Mouse (Mus musculus): ENCODE results near the gene Otogl.
A peak's percentile ranks its signal among the peaks of the same experiment; 100 is the strongest.

The Otogl gene

DNA sequence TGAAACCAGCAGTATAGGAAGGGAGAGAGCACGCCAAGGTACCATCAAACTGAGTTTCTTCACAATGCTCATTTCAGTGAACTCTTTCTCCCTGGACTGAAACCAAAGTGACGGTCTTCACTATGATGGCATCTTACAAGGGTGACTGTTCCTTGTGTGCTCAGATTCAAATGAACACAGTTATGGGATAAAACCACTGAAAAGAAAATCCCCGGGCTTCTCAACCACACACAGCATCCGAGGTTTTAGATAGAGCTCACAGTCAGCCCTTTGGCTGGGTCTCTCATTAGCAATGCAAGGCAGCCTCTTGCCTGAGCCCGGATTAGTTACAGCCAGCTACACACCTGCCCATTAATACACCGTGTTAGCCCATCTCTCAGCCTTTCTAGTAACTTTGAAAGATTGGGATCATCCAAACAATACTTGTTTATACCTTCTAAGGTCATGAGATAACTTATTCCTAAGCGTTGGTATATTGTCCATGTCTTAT is at the start of gene Otogl:
Gene Otogl (minus strand): TSS at position 51 of the 490 bp plus-strand sequence.
- DNase-seq (ENCODE audit: low spot score in 2 of 2), result no peak

DNA sequence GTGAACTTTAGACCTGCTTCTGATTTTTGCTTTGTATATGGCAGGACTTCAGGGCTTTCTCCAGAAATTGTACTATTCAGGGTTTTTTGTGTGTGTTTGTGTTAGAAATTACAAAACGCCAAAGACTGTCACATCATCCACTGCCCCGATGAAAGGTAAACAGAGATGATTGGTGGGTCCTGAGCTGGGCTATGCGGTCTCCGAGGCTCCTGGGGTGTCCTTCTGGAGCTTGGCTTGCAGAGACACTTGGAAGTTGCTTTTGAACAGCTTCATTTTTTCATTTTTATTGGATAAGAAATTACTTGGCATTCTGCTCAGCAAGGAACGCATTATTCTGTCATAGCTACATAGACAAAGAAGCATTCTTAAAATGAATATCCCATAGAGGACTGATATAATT is 44.7 kb upstream of the Otogl start:
- no peak for DNase-seq (ENCODE audit: low spot score in 2 of 2)

DNA sequence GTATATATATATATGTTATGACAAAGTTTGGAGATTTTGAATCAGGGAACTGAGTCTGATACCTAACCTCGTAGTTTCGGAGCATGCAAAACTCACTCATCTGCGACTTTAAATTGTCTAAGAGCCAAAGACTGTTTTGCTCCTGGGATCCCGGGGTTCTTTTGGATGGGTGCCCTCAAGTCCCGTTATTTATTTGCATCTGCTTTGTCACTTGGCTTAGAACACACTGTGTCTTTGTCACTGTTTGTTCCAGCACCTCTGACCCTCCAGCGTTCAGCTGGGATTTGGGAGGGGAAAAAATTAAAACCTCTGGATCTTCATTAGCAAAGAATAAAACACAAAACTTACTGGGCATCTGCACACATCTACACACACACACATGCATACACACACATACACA is 42.5 kb upstream of the Otogl start:
- no peak for DNase-seq (ENCODE audit: low spot score in 2 of 2)

DNA sequence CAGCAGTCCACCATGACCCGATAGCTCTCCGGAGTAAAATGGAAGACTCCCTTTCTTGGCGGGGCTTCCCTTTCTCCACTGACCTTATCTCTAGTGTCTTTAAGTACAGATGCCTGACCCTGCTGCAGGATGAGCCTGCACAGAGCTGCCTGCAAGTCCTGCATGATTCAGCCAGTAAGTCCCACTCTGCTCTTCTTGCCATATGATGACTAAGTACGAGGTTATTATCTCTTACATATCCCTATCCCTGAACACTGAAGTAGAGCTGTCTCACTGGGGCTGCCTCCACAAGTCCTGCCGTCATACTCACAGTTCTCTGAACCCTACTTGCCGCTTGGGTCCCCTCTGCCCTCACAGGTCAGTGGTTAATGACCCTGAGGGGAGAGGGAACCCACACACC is 39.7 kb upstream of the Otogl start:
- DNase-seq (ENCODE audit: low spot score in 2 of 2), result no peak

DNA sequence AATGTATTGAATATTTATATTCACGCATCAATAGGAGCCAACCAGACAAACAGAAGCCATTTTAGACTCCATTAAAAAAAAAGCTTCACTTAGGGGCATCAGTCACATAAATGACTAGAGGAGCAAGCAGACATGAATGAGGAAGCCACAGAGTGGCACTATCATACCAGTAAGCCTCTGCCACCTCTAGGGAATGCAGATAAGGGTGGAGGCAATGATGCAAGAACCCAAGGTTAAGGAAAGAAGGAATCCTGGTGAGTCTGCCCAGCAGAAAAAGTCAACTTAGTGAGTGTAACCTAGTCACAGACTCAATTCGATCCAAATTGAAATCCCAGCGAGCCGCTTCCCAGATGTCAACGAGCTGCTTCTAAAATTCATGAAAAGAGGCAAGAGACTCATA is 38.0 kb upstream of the Otogl start:
- no peak for DNase-seq (ENCODE audit: low spot score in 2 of 2)

DNA sequence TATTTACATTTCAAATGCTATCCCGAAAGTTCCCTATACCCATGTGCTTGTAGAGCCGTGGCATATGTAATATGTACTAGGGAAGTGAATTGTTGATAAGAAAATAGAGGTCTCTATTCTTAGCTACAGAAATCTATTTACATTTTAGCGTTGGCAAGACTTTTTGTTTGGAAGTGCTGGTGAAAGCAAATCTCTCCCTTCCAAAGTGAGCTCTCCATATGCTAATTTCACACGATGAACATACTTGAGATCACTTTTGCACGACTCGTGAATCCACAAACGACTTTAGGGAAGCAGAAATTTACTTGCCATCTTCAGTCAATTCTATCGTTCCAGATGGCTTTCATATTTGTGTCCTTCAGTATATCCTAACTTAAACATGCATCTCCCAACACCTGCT is 36.7 kb upstream of the Otogl start:
- no peak for DNase-seq (ENCODE audit: low spot score in 2 of 2)

DNA sequence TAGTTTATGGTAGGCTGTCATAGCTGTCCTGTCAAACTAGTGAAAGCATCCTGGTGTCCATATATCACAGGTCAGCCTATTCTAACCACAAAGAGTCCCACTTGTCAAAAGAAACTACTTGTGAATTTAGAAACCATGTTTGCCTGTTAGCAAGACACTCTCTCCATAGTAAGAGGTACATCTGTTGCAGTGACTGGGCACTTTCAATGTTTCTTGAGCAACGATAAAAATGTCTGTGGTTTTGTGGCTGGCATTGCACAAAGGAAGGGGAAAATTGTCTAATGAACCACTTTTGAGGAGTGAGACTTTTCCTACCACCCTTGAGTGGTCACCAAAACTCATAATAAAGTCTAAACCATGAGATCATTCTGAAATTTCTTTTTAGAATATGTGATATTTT is 36.1 kb upstream of the Otogl start:
- no peak for DNase-seq (ENCODE audit: low spot score in 2 of 2)

DNA sequence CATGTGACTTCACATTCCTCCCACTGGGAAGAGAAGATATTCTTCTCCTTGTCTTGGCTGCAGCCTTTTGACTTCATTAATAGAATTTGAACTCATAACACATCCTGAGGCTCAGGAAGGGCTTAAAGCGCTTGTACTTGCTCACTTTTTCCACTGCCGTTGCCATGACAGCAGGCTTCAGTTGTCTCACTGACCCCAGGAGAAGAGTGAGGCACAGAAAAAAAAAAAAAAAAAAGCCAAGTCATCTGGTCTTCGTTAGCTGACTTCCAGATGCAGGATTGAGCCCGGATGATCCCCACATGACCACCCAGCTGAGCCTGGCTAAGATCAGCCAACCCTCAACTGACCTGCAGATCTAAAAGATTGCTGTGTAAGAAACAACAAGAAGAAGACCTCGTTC is 34.4 kb upstream of the Otogl start:
- DNase-seq (ENCODE audit: low spot score in 2 of 2), result no peak

DNA sequence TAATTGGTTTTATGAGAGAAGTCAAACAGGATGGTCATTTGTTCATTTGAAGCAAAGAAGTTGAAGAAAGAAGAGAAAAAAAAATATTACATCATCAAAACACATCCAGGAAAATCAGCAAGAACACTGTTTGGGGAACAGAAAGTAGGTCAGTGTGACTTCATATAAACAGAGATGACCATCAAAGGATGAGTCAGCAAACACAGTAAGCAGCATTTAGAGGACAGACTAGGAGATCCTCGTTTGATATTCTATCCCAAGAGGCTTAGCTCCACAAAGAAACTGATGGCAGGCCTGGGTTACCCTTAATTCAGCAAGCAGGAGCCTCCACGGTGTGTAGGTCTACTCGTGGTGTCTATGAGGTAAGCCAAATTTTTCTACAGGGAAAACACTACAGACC is 31.9 kb upstream of the Otogl start:
- no peak for DNase-seq (ENCODE audit: low spot score in 2 of 2)

DNA sequence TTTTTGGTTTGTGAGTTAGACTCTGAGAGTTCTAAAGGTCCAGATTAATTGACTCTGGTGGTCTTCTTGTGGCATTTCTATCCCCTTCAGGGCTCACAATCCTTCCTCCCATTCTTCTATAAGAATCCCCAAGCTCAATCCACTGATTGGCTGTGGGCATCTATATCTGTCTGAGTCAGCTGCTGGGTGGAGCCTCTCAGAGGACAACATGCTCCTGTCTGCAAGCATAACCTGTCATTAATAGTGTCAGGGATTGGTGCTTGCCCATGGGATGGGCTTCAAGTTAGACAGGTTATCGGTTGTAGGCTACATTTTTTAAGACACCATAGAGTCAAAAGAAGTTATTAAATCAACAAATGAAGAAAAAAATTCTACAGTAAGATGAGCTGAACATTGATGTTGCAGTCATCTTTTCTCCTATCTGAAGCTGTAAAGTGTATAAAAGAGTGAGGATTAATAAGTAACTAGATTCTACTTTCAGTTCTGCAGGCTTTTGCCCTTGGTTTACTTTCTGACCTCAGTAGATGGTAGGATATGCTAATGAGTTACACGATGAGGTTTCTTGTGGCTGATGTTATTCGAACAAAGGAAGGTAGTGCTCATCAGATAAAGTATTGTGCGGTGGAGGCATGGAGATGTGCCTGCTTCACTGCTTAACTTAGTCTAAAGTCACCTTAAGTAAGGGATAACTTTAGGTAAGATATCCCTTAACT is 29.4 kb upstream of the Otogl start:
- DNase-seq (ENCODE audit: low spot score in 2 of 2), result no peak

DNA sequence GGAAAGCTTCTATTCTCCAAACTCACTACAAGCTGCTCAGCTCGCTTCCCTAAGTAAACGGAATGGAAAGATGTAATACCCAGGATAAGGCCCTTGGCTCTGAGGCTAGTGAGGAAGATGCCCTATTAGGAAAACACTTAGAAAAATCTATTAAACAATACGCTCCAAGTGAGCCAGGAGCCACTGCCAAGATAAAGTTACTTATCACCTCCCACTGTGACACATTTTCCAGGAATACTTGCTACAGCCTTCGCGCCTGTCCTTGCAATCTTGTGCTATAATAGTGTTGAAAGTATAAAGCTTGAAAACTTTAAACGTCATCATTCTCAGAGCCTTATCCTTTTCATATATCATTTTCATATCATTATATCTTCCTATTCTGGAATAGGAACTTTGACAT is 28.4 kb upstream of the Otogl start:
- no peak for DNase-seq (ENCODE audit: low spot score in 2 of 2)

DNA sequence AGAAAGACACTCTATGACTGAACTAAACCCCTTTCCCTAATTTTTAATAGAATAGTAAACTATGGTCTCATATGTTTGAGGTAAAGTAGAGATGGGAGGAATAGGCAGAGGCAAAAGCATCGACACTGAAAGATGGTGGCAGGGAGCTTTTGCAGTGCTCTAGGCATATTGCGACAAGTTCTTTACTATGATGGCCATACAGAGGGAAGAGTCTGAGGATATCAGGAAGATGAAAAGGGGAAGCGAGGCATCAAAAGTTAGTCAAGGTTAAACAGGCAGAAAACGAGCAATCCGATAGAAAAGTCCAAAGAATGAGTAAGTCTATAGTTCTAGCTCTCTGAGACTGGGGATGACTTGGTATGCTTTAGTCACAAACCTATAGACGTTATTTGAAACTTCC is 27.9 kb upstream of the Otogl start:
- no peak for DNase-seq (ENCODE audit: low spot score in 2 of 2)

DNA sequence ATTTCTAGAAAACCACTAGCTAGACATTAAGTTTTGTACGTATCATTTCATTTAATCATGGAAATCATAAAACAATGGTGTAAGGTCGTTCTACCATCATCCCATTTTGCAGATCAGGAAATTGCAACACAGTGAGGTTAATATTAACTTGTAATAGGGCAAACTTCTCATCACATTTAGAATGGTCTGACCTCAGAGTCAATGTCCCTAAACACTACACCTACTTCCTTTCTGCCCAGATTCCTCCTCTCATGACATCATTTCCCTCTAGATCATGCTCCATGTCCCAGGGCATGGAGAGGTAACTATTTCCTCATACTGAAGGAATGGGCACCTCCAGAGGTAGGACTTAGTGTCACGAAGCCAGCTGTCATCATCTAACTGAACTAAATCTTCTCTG is 22.1 kb upstream of the Otogl start:
- DNase-seq (ENCODE audit: low spot score in 2 of 2), result no peak

DNA sequence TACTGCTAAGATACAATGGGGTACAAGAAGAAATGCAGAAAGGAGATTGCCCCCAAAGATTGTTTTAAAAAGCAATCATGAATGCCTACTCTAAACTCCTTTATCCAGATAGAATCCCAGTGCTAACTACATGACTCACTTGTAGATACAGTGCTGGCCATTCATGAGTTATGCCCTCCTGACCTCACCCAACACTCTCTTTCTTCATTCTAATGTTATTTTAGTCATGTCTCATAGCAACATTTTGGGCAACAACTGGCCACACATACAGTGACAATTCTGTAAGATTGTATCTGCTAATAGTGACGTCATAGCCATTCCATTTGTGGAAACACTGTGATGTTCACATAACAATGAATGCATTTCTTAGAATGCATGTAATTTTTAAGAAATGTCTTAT is 21.6 kb upstream of the Otogl start:
- DNase-seq (ENCODE audit: low spot score in 2 of 2), result no peak

DNA sequence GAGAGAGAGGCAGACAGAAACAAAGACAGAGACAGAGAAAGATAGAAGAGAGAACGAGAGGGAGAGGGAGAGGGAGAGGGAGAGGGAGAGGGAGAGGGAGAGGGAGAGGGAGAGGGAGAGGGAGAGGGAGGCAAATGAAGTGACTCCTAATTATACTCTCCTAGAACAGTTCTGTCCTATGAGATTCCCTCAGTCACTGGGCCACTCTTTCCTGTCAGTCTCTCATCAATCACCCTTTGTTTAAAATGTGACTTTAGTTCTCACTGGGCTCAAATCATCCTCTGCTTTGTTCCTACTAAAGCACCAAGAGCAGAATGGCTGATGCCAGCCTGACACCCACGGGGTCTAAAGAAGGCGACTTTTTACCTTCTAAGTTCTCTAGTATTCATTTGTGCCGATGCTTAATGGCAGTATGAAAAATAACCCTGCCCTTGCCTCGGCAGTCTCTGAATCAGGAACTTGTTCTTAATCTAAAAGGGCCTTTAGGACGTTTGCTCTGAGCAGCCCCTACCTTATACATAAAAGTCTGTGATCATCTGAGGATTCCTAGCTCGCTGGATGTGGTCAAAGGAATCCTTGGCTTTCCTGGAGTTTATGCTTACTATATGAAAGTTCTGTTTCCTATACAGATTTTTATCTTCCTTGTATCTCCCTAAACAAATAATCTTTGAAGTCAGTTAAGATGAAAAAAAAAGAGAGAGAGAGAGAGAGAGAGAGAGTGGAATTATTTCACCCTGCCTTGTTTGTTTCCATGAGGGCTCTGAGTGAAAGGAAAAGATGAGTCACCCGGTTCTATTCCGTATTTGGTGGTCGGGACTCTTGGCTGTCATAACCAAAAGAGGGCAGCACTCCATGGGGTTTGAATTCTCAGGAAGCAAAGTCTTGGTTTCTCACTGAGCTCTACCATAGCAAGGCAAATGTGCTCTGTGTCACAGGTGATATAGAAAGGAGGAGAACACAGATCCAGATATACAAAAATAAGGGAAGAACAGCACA is 20.2 kb upstream of the Otogl start:
- DNase-seq (ENCODE audit: low spot score in 2 of 2), result peak in 1 of 2 experiments; percentile 19

DNA sequence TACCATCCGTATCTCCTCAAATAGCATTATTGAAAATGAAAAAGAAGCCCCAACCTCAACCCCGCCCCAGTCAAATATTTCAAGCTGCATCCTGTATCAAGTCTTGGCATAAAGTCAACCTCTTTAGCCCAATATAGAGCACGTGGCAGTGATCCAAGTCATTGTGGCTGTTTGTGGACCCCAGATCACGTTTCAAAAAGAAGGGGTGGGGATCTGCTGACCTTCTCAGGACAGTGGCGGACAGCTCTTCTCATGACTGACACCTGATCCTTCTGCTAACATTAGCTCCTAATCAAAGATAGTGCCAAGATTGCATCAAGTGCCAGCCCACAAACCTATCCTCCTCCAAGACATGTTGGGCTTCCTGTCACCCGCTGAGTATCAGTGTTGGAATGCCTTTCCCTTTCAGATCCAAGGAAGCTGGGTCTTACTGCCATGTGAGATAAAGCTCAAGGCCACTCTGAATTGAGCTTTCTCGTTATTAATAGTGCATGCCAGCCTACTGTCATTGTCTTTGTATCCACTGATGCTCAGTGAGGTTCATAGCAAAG is 18.6 kb upstream of the Otogl start:
- no peak for DNase-seq (ENCODE audit: low spot score in 2 of 2)

DNA sequence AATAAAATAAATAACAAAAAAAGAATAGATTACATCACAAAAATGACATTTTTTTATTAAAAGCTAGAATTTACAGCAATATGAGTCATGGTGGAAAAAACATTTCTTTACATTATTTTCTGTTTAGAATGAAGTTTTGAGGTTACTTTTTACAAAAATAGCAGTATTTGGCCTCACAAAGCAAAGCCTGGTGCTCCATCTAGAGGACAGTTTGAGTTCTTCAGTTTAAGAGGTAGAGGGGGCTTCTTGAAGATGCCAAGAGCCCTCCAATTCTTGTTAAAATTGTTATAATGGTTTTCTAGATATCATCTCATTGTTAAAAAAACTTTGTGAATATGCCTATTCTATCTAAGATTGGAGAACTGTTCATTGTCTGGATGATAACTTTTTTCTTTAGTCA is 13.4 kb upstream of the Otogl start:
- peak in 1 of 2 experiments; percentile 17 for DNase-seq (ENCODE audit: low spot score in 2 of 2)

DNA sequence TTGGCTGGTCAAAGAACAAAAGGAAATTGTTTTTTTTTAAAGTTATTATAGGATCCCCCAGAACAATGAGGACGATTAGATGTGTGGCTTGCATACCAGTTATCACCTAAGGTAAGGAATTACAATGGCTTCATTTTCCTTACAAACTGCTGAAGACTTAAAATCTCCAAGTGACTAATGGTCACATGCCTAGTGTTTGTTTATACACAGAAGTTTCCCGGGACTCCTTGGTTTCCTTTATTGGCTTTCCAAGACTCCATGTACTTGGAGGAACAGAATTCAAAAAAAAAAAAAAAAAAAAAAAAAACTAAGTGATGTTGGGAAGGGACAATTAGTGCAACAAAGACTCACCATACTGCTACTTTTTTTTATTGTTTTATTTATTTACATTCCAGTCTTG is 11.9 kb upstream of the Otogl start:
- no peak for DNase-seq (ENCODE audit: low spot score in 2 of 2)

DNA sequence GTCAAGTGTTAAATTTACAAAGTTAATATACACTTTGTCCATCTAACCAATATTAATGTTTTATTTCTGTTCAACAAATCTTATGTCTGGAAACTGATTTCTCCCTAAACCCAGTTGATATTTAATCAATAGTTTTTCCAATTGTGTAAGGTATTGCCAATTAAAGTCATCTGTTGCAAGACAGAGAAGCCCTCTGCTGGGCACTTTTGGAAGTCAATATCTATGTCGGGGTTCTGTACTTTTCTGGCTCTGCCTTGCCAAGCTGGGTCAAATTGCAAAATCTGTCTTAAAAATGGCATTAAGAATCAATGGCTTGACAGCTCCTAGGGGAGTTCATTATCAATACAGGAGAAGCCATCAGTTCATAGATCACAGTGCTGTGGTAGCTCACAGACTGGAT is 10.8 kb upstream of the Otogl start:
- peak in 1 of 2 experiments; percentile 9 for DNase-seq (ENCODE audit: low spot score in 2 of 2)

DNA sequence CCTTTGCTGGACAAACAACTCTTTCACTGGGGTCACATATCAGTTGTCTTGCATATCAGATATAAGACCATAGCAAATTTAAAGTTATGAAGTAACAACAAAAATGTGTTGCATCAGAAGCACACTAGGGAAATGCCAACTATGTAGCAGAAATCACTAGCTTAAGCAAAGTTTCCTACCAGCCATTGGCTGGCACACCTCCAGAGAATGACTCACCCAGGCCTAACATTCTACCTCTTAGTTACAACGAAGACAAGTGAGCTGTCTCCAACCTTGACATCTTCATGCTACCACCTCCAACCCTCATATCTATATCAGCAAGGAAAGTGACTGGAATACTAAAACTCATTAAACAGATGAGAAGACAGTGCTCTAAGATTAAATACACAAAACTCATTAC is 9.6 kb upstream of the Otogl start:
- DNase-seq (ENCODE audit: low spot score in 2 of 2), result no peak

DNA sequence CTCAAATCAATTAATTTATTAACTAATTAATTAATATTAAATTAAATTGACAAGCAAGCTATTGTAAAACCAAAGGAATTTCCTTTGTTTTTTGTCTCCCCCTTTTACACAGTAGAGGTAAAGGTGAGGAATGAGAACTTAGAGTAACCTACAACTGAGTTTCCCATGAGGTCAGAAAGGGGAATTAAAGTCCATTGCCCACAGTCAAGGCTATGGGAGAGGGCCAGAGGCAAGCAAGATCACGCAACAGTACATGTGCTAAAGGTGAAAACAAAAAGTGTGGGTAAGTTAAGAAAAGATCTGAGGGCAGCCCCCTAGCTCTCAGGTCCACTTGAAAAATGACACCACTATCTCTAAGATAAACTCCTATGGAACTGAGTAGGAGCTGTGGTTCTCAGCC is 9.2 kb upstream of the Otogl start:
- no peak for DNase-seq (ENCODE audit: low spot score in 2 of 2)

DNA sequence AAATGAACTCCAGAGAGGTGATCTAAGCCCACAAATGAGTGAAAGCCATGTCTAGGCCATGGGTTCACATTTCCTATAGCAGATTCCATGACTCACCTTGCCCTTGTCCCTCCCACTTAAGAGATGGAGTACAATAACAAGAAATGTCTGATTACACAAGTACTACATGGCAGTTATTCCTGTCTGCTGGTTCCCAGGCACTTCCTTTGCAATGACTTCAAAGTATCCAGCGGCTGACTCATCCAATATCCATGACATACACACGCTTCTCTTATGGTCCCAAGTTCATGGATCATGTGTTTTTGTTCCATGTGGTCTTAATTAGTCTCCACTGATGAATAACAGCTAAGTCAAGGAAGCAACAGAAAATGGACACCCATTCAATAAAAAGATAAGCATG is 1.1 kb upstream of the Otogl start:
- no peak for DNase-seq (ENCODE audit: low spot score in 2 of 2)

DNA sequence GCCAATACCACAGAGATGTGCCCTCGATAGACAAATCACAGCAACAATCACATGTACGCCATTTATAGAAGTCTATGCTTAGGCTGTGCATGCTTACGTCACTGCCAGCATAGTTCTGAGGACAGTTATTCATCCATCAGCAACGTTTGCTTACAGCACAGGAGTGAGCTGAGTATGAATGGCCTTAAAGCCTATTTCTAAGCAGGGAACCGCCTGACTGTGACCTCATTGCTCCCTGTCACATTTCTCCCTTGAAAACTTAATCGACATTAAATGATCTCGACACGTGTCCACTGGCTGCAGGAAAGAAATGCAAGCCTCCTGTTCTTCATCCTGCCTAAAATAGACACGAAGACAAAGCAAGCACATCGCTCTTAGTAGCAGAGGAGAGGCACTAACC is 5.5 kb downstream of the Otogl start:
- no peak for DNase-seq (ENCODE audit: low spot score in 2 of 2)

All from thymus, postnatal 10 days (tissue).